Mouse (Mus musculus) c-Kit-positive CD71-negative TER-119-negative erythroid progenitor cells, embryonic 14.5 days (primary cell): Measurements from ENCODE around the gene Gm43518.

Experiments used
- DNase-seq: peaks from one replicate; pipeline ENCODE4 v3.0.0-alpha.2; 2013; ENCODE audit warnings: low read depth

The Gm43518 gene

GRCm38 (mm10) chr5:123979221-123979979 lies 52.2 kb downstream of the Gm43518 start:
- DNase-seq = no peak

- DNase-seq = no peak
These were observed 52.8 kb downstream of the Gm43518 start for GRCm38 (mm10) chr5:123979980-123980369.

DNA sequence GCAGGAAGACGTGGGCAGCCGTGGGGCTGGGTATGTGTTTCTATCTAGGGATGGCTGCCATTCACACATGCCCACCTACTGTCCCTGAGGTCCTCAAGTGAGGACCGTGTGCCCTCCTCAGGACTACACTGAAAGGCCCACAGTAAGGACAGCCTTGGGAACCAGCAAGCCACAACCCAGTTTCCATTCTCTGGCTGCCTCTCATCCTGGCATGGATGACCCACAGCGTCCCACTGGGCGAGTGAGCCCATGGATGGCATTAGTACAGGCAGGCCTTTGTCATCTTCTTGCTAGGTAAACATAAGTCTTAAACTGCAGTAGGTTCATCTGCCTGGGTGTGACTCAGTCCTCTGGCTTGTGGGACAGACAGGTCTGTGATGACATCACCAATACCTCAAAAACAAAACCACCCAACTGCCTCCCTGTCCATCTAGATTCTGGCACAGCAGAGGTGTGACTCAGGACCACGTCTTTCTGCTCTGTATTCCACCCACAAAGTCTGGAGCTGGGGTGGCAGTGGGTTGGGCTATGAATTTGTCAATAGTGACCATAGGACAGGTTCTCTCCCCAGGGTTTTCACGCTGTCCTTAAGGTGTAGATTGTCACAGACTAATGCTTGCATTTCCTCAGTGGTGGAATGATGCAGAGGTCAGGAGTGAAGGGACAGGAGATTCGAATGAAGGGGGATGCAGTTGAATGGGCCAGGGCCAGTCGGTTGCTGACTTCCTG lies 53.5 kb downstream of the Gm43518 start:
- no peak for DNase-seq

DNA sequence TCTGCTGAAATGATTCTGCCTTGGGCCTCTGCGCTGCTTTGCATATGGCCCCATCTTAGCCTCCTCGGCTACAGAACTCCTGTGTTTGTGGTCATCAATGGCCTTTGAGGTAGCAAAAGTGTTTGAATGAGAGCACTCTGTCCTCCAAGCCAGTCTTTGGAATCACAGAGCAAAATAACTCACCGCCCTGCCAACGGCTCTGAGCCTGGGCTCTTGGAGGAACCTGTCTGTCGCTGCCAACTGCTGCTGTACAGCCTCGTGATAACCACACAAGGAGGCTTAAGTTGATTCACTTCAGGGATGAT lies 54.0 kb downstream of the Gm43518 start:
- DNase-seq = no peak

GRCm38 (mm10) chr5:123982838-123983237 lies 55.6 kb downstream of the Gm43518 start:
- DNase-seq = no peak

DNA sequence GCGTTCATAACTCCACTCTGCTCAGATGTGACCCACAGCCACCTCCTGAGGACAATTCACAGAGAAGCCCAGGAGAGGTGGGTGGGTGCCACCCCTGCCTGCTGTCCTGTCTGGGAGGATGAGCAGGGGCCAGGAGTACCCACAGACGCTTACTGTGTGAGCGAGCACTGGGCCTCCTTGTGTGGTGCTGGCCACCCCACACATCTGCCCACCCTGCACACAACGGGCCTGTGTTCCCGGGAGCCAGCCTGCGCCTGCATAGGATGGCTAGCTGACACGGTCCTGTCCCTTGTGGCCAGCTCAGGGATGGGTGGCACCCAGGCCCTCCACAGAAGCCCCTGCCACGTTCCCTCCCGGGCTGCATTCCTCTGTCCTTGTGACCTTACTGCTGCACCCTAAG lies 58.2 kb downstream of the Gm43518 start:
- no peak for DNase-seq

GRCm38 (mm10) chr5:123986925-123987324 lies 59.7 kb downstream of the Gm43518 start:
- DNase-seq = no peak

GRCm38 (mm10) chr5:123987511-123987910 lies 60.3 kb downstream of the Gm43518 start:
- no peak for DNase-seq
